Mouse (Mus musculus): Measurements from ENCODE around the gene Ddias.

DNA sequence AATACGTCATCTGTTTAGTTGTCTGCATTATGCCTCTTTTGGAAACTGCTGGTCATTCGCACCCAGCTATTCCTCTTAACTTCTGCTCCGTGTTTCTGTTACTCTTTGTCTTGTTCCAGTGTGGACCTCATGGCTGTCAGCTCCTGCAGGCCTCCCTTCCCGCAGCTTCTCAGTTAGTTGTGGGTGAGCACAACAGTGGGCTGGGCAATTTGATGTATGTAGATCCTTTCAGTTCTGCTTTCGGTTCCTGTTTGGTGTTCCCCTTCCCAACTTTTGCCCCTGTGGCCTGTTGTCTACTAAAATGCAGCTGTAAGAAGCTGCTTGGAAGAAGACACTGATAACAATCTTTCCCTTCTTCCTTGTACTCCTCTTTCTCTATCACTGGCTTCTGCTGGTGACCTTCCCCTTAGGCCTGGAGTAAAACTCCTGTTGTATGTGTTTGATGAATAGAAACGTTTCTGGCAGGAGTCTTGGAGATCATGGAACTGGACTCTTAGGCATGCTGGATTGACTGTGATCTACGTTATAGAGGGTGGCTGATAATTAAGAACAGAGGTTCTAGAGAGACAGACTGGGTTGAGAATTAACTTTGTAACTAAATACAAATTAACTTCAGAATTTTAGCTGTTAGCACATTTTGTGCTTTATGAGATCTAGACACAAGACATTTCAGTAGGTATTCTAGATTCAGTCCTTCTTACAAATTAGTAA is 4.7 kb upstream of the Ddias start:
- TF ChIP-seq CTCF (IDR thresholded peaks at IDR 0.05; ENCODE audit: borderline replicate concordance, insufficient read depth, low read depth, low read length) (no peak), POLR2A (IDR thresholded peaks at IDR 0.05; ENCODE audit: borderline replicate concordance, insufficient read depth, low read length) (no peak)
